Mouse (Mus musculus): ENCODE results near the gene Slmap.

DNA sequence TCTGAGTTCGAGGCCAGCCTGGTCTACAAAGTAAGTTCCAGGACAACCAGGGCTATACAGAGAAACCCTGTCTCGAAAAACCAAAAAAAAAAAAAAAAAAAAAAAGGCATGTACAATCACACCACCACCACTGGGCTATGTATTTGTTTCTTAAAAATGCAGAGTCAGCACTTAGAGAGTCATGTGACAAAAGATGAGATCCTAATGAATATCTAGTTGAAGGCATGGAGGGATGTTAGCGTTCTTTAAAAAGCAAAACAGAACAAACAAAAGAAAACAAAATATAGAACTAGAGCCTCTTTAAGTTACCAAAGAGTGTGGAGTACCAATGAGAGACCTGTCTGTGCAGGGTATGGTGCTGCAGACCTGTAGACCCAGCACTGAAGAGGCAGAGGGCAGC, 48.9 kb upstream of the Slmap start:
- TF ChIP-seq POLR2A (IDR thresholded peaks at IDR 0.05; ENCODE audit: extremely low read depth, insufficient read depth, low read length) (no peak), CTCF (IDR thresholded peaks at IDR 0.05; ENCODE audit: low read depth, low read length) (no peak)
